ENCODE assay signal across 27 mouse cellular contexts in the genomic region with DNA sequence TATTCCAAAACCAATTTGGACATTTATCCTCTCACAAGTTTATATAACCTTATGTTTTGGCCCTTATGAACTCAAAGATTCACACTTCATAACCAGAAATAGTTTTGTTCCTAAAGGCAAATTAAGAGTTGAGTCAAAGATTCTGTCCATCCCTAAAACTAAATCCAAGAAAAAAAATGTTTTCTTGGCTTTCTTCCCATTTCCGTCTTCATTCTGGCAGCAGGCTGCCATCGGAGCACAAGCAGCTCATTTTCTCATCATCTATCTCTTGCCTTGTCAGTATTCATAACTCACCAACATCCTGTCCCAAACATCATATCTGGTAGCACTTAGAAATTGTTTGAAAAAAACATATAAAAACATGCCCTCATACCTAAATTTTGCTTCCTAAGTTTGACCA. TPM values are rescaled to one million over a fixed set of nuclear protein-coding genes. Genes with fewer than 3 reads are reported as not detected.
DNase-seq lines count a peak whose midpoint lies in the region; ATAC-seq and TF ChIP-seq lines count a peak whose summit lies in the region.
"Had no signal": no experiment of that assay in that cellular context is flagged by ENCODE, and none has a peak within 500 bp of the region (broad histone marks: within the 10 kb centered on the region; RNA-seq: fewer than 3 reads in every experiment).

No protein-coding gene starts in this region.

- H3K36me3 ChIP-seq in intestine, embryonic 14.5 days (ENCODE audit: control insufficient read depth, insufficient read depth, low read length): no peaks in the 10 kb centered on the region
- H3K36me3 ChIP-seq in intestine, embryonic 16.5 days (ENCODE audit: control insufficient read depth, insufficient read depth, low read length): no peaks in the 10 kb centered on the region
- H3K36me3 ChIP-seq in lung, embryonic 16.5 days (ENCODE audit: control insufficient read depth, insufficient read depth, low read length): no peaks in the 10 kb centered on the region
- H3K36me3 ChIP-seq: forebrain, embryonic 10.5 days; forebrain, embryonic 15.5 days; limb, embryonic 10.5 days; limb, embryonic 15.5 days; liver, embryonic 15.5 days had no signal

- no peak overlapping the region for H3K4me2 ChIP-seq in intestine, embryonic 14.5 days (ENCODE audit: low read length)
- no peak overlapping the region for H3K4me2 ChIP-seq in intestine, embryonic 16.5 days (ENCODE audit: low read depth, low read length)
- H3K4me2 ChIP-seq in lung, embryonic 16.5 days (ENCODE audit: low read depth, low read length): no peak overlapping the region
- H3K4me2 ChIP-seq: forebrain, embryonic 15.5 days; hindbrain, embryonic 14.5 days; limb, embryonic 15.5 days; liver, embryonic 15.5 days; midbrain, embryonic 11.5 days had no signal

- H3K4me1 ChIP-seq in intestine, embryonic 14.5 days (replicated peaks; ENCODE audit: control insufficient read depth, insufficient read depth, low read length): no peaks in the 10 kb centered on the region
- 0 out of 2 replicates have a peak, but pooled peaks cover 2% of the 10 kb centered on the region for H3K4me1 ChIP-seq in intestine, embryonic 16.5 days (ENCODE audit: control insufficient read depth, insufficient read depth, low read length)
- peaks cover 17% of the 10 kb centered on the region for H3K4me1 ChIP-seq in lung, embryonic 16.5 days (replicated peaks; ENCODE audit: control insufficient read depth, insufficient read depth, low read length)
- H3K4me1 ChIP-seq in embryonic fibroblast, embryonic 13.5 days (ENCODE audit: control insufficient read depth, insufficient read depth, low read length): peaks cover 6% of the 10 kb centered on the region
- H3K4me1 ChIP-seq: forebrain, embryonic 10.5 days; forebrain, embryonic 15.5 days; limb, embryonic 15.5 days; liver, embryonic 15.5 days had no signal

- ATAC-seq in intestine, embryonic 14.5 days (replicated peaks; ENCODE audit: low FRiP score, low TSS enrichment, low read depth): no peak
- no peak for ATAC-seq in intestine, embryonic 16.5 days
- peak; percentile 95 for ATAC-seq in lung, embryonic 16.5 days (ENCODE audit: low read depth)
- ATAC-seq: activated CD4-positive, CD25-positive, alpha-beta regulatory T cell, adult 4 months; forebrain, embryonic 15.5 days; midbrain, embryonic 16.5 days had no signal

- H3K27ac ChIP-seq in intestine, embryonic 14.5 days (ENCODE audit: low read depth): no peak overlapping the region
- H3K27ac ChIP-seq in intestine, embryonic 16.5 days (ENCODE audit: low read length): no peak overlapping the region
- peak overlapping the region; percentile 88; the same call in 1 of the 2 replicates for H3K27ac ChIP-seq in lung, embryonic 16.5 days (ENCODE audit: low read length)
- peak overlapping the region; percentile 31; the same call in 1 of the 2 replicates for H3K27ac ChIP-seq in embryonic fibroblast, embryonic 13.5 days (ENCODE audit: insufficient read depth, low read length)
- H3K27ac ChIP-seq: forebrain, embryonic 10.5 days; forebrain, embryonic 15.5 days; hindbrain, embryonic 14.5 days; limb, embryonic 10.5 days; limb, embryonic 15.5 days; liver, embryonic 15.5 days had no signal

- no peaks in the 10 kb centered on the region for H3K27me3 ChIP-seq in intestine, embryonic 14.5 days (replicated peaks; ENCODE audit: control insufficient read depth, insufficient read depth, low read length)
- no peaks in the 10 kb centered on the region for H3K27me3 ChIP-seq in intestine, embryonic 16.5 days (replicated peaks; ENCODE audit: control insufficient read depth, insufficient read depth, low read length)
- no peaks in the 10 kb centered on the region for H3K27me3 ChIP-seq in lung, embryonic 16.5 days (ENCODE audit: control insufficient read depth, insufficient read depth, low read depth, low read length)
- H3K27me3 ChIP-seq: CH12.LX; forebrain, embryonic 15.5 days; limb, embryonic 15.5 days; liver, embryonic 15.5 days had no signal

- H3K4me3 ChIP-seq in intestine, embryonic 14.5 days (ENCODE audit: low read depth, low read length): no peak overlapping the region
- H3K4me3 ChIP-seq in intestine, embryonic 16.5 days (ENCODE audit: low read length): no peak overlapping the region
- no peak overlapping the region for H3K4me3 ChIP-seq in lung, embryonic 16.5 days (ENCODE audit: low read length)
- H3K4me3 ChIP-seq in embryonic fibroblast, embryonic 13.5 days (ENCODE audit: insufficient read depth, low read length): no peak overlapping the region
- H3K4me3 ChIP-seq: forebrain, embryonic 10.5 days; forebrain, embryonic 15.5 days; limb, embryonic 10.5 days; limb, embryonic 15.5 days; liver, embryonic 15.5 days had no signal

- peak; percentile 16 for DNase-seq in intestine, embryonic 14.5 days (ENCODE audit: low spot score)
- no peak for DNase-seq in lung, adult 18-20 months
- DNase-seq in lung, postnatal 36 days: peak; percentile 45
- DNase-seq in kidney, postnatal 14 days: no peak
- DNase-seq: adrenal gland, adult 8-10 months; cerebellum, adult 2 months; cerebellum, postnatal 14 days; gastrocnemius, postnatal 25 days; kidney, adult 18-20 months; layer of hippocampus, adult 9-11 months; right cerebral cortex, postnatal 25 days; spleen, adult 18-20 months; thymus, postnatal 4 days had no signal

- no peak for TF ChIP-seq POLR2A in embryonic fibroblast, embryonic 13.5 days (IDR thresholded peaks at IDR 0.05; ENCODE audit: low read depth, low read length)

- TF ChIP-seq CTCF in embryonic fibroblast, embryonic 13.5 days (IDR thresholded peaks at IDR 0.05; ENCODE audit: borderline replicate concordance, insufficient read depth, low read length): no peak

- no peaks in the 10 kb centered on the region for H3K9me3 ChIP-seq in intestine, embryonic 14.5 days (ENCODE audit: control insufficient read depth, low read length)
- no peaks in the 10 kb centered on the region for H3K9me3 ChIP-seq in intestine, embryonic 16.5 days (ENCODE audit: control insufficient read depth, low read length)
- H3K9me3 ChIP-seq in lung, embryonic 16.5 days (ENCODE audit: control insufficient read depth, low read length): no peaks in the 10 kb centered on the region
- H3K9me3 ChIP-seq: forebrain, embryonic 10.5 days; forebrain, embryonic 15.5 days; limb, embryonic 10.5 days; limb, embryonic 15.5 days; liver, embryonic 15.5 days had no signal

- H3K9ac ChIP-seq in intestine, embryonic 14.5 days (ENCODE audit: low read length): no peak overlapping the region
- no peak overlapping the region for H3K9ac ChIP-seq in intestine, embryonic 16.5 days (ENCODE audit: low read depth, low read length)
- no peak overlapping the region for H3K9ac ChIP-seq in lung, embryonic 16.5 days (ENCODE audit: low read length)
- H3K9ac ChIP-seq: forebrain, embryonic 15.5 days; hindbrain, embryonic 14.5 days; limb, embryonic 15.5 days; liver, embryonic 15.5 days had no signal

- 40% methylated on average over 2 of the region's 2 CpGs for WGBS in intestine, embryonic 14.5 days
- WGBS in intestine, embryonic 16.5 days: 36% methylated on average over 2 of the region's 2 CpGs
- 44% methylated on average over 2 of the region's 2 CpGs for WGBS in lung, embryonic 16.5 days

RNA-seq across cellular contexts. Expression of gene C1qtnf7, which starts 6.9 kb away (rescaled TPM):
- 6.7 and 6.8 TPM in 2 replicates for polyA plus RNA-seq in intestine, embryonic 14.5 days (2014; fragmentation: Nextera tagmentation; extraction: Ambion mirVana)
- polyA plus RNA-seq in intestine, embryonic 16.5 days (2015; fragmentation: Nextera tagmentation; extraction: Ambion mirVana): 4.1 and 4.8 TPM in 2 replicates
- 45.5 and 47.8 TPM in 2 replicates for polyA plus RNA-seq in lung, embryonic 16.5 days (2015; fragmentation: Nextera tagmentation; extraction: Ambion mirVana)
- polyA plus RNA-seq in embryonic fibroblast, embryonic 13.5 days (2011; ENCODE audit: insufficient read length, low read depth, missing spikeins): 1.0 and 4.8 TPM in 2 replicates
- polyA plus RNA-seq: activated CD4-positive, CD25-positive, alpha-beta regulatory T cell, adult 4 months; C2C12 had no signal

Comparison
In these comparisons a context has a peak if more than half of its experiments do, and no peak if none do; other contexts are left out.
1. DNase-seq: peak in intestine, embryonic 14.5 days (single experiment) and lung, postnatal 36 days (single experiment); none in lung, adult 18-20 months (0 of 2) and kidney, postnatal 14 days (single experiment).
2. H3K27ac ChIP-seq: peak in lung, embryonic 16.5 days (single experiment) and embryonic fibroblast, embryonic 13.5 days (single experiment); none in intestine, embryonic 14.5 days (single experiment) and intestine, embryonic 16.5 days (single experiment).